ENCODE assay signal across 22 mouse cellular contexts in genomic region chr1:177562589-177562912, GRCm38 (mm10).
DNase-seq lines count a peak whose midpoint lies in the region; ATAC-seq lines count a peak whose summit lies in the region.
"Had no signal": no experiment of that assay in that cellular context is flagged by ENCODE, and none has a peak within 500 bp of the region (broad histone marks: within the 10 kb centered on the region; RNA-seq: fewer than 3 reads in every experiment).

No protein-coding gene starts in this region.

- H3K9me3 ChIP-seq in forebrain, embryonic 13.5 days (replicated peaks) = no peaks in the 10 kb centered on the region
- no peaks in the 10 kb centered on the region for H3K9me3 ChIP-seq in forebrain, embryonic 12.5 days
- no peaks in the 10 kb centered on the region for H3K9me3 ChIP-seq in hindbrain, embryonic 15.5 days
- H3K9me3 ChIP-seq in midbrain, embryonic 14.5 days (ENCODE audit: control insufficient read depth, low read length) = no peaks in the 10 kb centered on the region
- no peaks in the 10 kb centered on the region for H3K9me3 ChIP-seq in neural tube, embryonic 15.5 days (replicated peaks)
- H3K9me3 ChIP-seq: embryonic facial prominence, embryonic 10.5 days; heart, embryonic 15.5 days had no signal

- no peaks in the 10 kb centered on the region for H3K36me3 ChIP-seq in forebrain, embryonic 13.5 days (ENCODE audit: poor library complexity, severe bottlenecking)
- H3K36me3 ChIP-seq in forebrain, embryonic 12.5 days (replicated peaks) = no peaks in the 10 kb centered on the region
- H3K36me3 ChIP-seq in hindbrain, embryonic 15.5 days = no peaks in the 10 kb centered on the region
- H3K36me3 ChIP-seq in midbrain, embryonic 14.5 days (ENCODE audit: control insufficient read depth, insufficient read depth, low read length) = no peaks in the 10 kb centered on the region
- H3K36me3 ChIP-seq in neural tube, embryonic 15.5 days = no peaks in the 10 kb centered on the region
- H3K36me3 ChIP-seq: embryonic facial prominence, embryonic 10.5 days; heart, embryonic 15.5 days had no signal

- peaks cover 13% of the 10 kb centered on the region for H3K4me1 ChIP-seq in forebrain, embryonic 13.5 days
- peaks cover 13% of the 10 kb centered on the region for H3K4me1 ChIP-seq in forebrain, embryonic 12.5 days
- H3K4me1 ChIP-seq in hindbrain, embryonic 15.5 days (replicated peaks) = peaks cover 8% of the 10 kb centered on the region
- peaks cover 8% of the 10 kb centered on the region; the same call in 1 of the 2 replicates for H3K4me1 ChIP-seq in midbrain, embryonic 14.5 days (ENCODE audit: control insufficient read depth, insufficient read depth, low read length)
- H3K4me1 ChIP-seq in neural tube, embryonic 15.5 days = peaks cover 18% of the 10 kb centered on the region
- H3K4me1 ChIP-seq: heart, embryonic 15.5 days had no signal

- H3K9ac ChIP-seq in forebrain, embryonic 13.5 days = no peak overlapping the region
- no peak overlapping the region for H3K9ac ChIP-seq in forebrain, embryonic 12.5 days
- H3K9ac ChIP-seq in hindbrain, embryonic 15.5 days = no peak overlapping the region
- no peak overlapping the region for H3K9ac ChIP-seq in midbrain, embryonic 14.5 days (replicated peaks; ENCODE audit: low read length)
- no peak overlapping the region for H3K9ac ChIP-seq in neural tube, embryonic 15.5 days (replicated peaks)
- H3K9ac ChIP-seq: forebrain, postnatal 0 days; heart, embryonic 15.5 days had no signal

- no peak overlapping the region for H3K4me2 ChIP-seq in forebrain, embryonic 13.5 days
- no peak overlapping the region for H3K4me2 ChIP-seq in forebrain, embryonic 12.5 days
- H3K4me2 ChIP-seq in hindbrain, embryonic 15.5 days = peak overlapping the region; percentile 48
- H3K4me2 ChIP-seq in midbrain, embryonic 14.5 days (ENCODE audit: low read length) = peak overlapping the region; percentile 3
- peak overlapping the region; percentile 39 for H3K4me2 ChIP-seq in neural tube, embryonic 15.5 days
- H3K4me2 ChIP-seq: heart, embryonic 15.5 days; liver, embryonic 11.5 days had no signal

- H3K4me3 ChIP-seq in forebrain, embryonic 13.5 days = no peak overlapping the region
- no peak overlapping the region for H3K4me3 ChIP-seq in forebrain, embryonic 12.5 days (replicated peaks)
- H3K4me3 ChIP-seq in hindbrain, embryonic 15.5 days = no peak overlapping the region
- H3K4me3 ChIP-seq in midbrain, embryonic 14.5 days (replicated peaks; ENCODE audit: low read depth, low read length) = no peak overlapping the region
- H3K4me3 ChIP-seq in neural tube, embryonic 15.5 days (replicated peaks) = no peak overlapping the region
- H3K4me3 ChIP-seq: embryonic facial prominence, embryonic 10.5 days; heart, embryonic 15.5 days had no signal

- ATAC-seq in forebrain, embryonic 13.5 days = 0 out of 2 replicates have a peak, but pooled peaks have one; percentile 28
- no peak for ATAC-seq in forebrain, embryonic 12.5 days (ENCODE audit: low FRiP score)
- no peak for ATAC-seq in hindbrain, embryonic 15.5 days (ENCODE audit: low FRiP score, low read depth)
- ATAC-seq in midbrain, embryonic 14.5 days (ENCODE audit: low FRiP score, low TSS enrichment) = no peak
- ATAC-seq in neural tube, embryonic 15.5 days (ENCODE audit: low FRiP score) = no peak

- 39% methylated on average over 5 of the region's 5 CpGs for WGBS in forebrain, embryonic 13.5 days
- 37% methylated on average over 5 of the region's 5 CpGs for WGBS in forebrain, embryonic 12.5 days
- WGBS in hindbrain, embryonic 15.5 days = 13% methylated on average over 5 of the region's 5 CpGs
- 14% methylated on average over 5 of the region's 5 CpGs for WGBS in midbrain, embryonic 14.5 days
- WGBS in neural tube, embryonic 15.5 days = 21% methylated on average over 5 of the region's 5 CpGs

- H3K27me3 ChIP-seq in forebrain, embryonic 13.5 days = no peaks in the 10 kb centered on the region
- H3K27me3 ChIP-seq in forebrain, embryonic 12.5 days = no peaks in the 10 kb centered on the region
- H3K27me3 ChIP-seq in hindbrain, embryonic 15.5 days = no peaks in the 10 kb centered on the region
- no peaks in the 10 kb centered on the region for H3K27me3 ChIP-seq in midbrain, embryonic 14.5 days (ENCODE audit: control insufficient read depth, insufficient read depth, low read length)
- H3K27me3 ChIP-seq in neural tube, embryonic 15.5 days (replicated peaks) = no peaks in the 10 kb centered on the region
- H3K27me3 ChIP-seq: CH12.LX; heart, embryonic 15.5 days had no signal

- peak; percentile 19 for DNase-seq in midbrain, embryonic 14.5 days
- DNase-seq in lung, postnatal 14 days = no peak
- no peak for DNase-seq in lung, postnatal 25 days (ENCODE audit: low spot score)
- DNase-seq: adrenal gland, postnatal 25 days; cerebellum, adult 18-20 months; cerebellum, postnatal 25 days; forebrain, postnatal 0 days; heart, postnatal 4 days; kidney, adult 11 months; lung, adult 18-20 months; lung, postnatal 36 days; right cerebral cortex, postnatal 25 days; thymus, adult 18-20 months; thymus, postnatal 4 days had no signal

- H3K27ac ChIP-seq in forebrain, embryonic 13.5 days = no peak overlapping the region
- no peak overlapping the region for H3K27ac ChIP-seq in forebrain, embryonic 12.5 days
- no peak overlapping the region for H3K27ac ChIP-seq in hindbrain, embryonic 15.5 days (replicated peaks)
- H3K27ac ChIP-seq in midbrain, embryonic 14.5 days (replicated peaks; ENCODE audit: low read depth, low read length) = no peak overlapping the region
- no peak overlapping the region for H3K27ac ChIP-seq in neural tube, embryonic 15.5 days (replicated peaks)
- H3K27ac ChIP-seq: embryonic facial prominence, embryonic 10.5 days; heart, embryonic 15.5 days had no signal

Comparison
In these comparisons a context has a peak if more than half of its experiments do, and no peak if none do; other contexts are left out.
1. H3K4me2 ChIP-seq: peak in hindbrain, embryonic 15.5 days (single experiment), midbrain, embryonic 14.5 days (single experiment) and neural tube, embryonic 15.5 days (single experiment); none in forebrain, embryonic 13.5 days (single experiment) and forebrain, embryonic 12.5 days (single experiment).